Mouse (Mus musculus) spleen, adult 2 months (tissue): ENCODE measurements around the gene Ezh1. TPM values are rescaled to one million over a fixed set of nuclear protein-coding genes. Genes with fewer than 3 reads are reported as not detected.

Experiments used
- DNase-seq, 2 experiments: peaks; one replicate each; pipeline versions ENCODE4 v3.0.0 to v3.0.0-alpha.2; 2012 to 2021; ENCODE audit warnings: low spot score in 2 of 2, low read depth in 1 of 2
- H3K27ac ChIP-seq: fragments of 200-500 bp; 2 replicates; pipeline ENCODE4 v1.5.1; 2012; ENCODE audit warnings: low read length, inconsistent platforms; ENCODE audit not compliant: insufficient read depth
- H3K27me3 ChIP-seq: fragments of 200-500 bp; 2 replicates; pipeline ENCODE4 v1.6.1; 2012; ENCODE audit warnings: mild to moderate bottlenecking, moderate library complexity, low read length, inconsistent platforms; ENCODE audit not compliant: control insufficient read depth, insufficient read depth
- H3K36me3 ChIP-seq: fragments of 200-500 bp; 2 replicates; pipeline ENCODE4 v1.6.1; 2012; ENCODE audit warnings: mild to moderate bottlenecking, low read length, inconsistent platforms; ENCODE audit not compliant: control insufficient read depth, insufficient read depth
- H3K4me1 ChIP-seq: fragments of 200-500 bp; 2 replicates; pipeline ENCODE4 v1.6.1; 2011; ENCODE audit warnings: inconsistent platforms; ENCODE audit not compliant: control insufficient read depth, insufficient read depth, insufficient read length
- H3K4me3 ChIP-seq: fragments of 200-500 bp; 2 replicates; pipeline ENCODE4 v1.5.1; 2011; ENCODE audit warnings: mild to moderate bottlenecking, inconsistent platforms; ENCODE audit not compliant: insufficient read depth, insufficient read length; ENCODE audit errors: extremely low read depth
- CTCF ChIP-seq: fragments of 200-500 bp; IDR thresholded peaks from 2 replicates; pipeline ENCODE4 v1.5.1; 2011; ENCODE audit warnings: mild to moderate bottlenecking, inconsistent platforms; ENCODE audit not compliant: insufficient read depth, insufficient read length, insufficient replicate concordance; ENCODE audit errors: extremely low read depth
- POLR2A ChIP-seq: fragments of 200-500 bp; IDR thresholded peaks from 2 replicates; pipeline ENCODE4 v1.6.1; 2011; ENCODE audit warnings: low read depth, low read length, inconsistent platforms
- WGBS: fragments of 180-500 bp; shearing (Covaris S2); methylation state at CpG from one replicate; pipeline ENCODE4 v1.1.7; 2018; 5-methylcytosine and 5-hydroxymethylcytosine counted together
- polyA plus RNA-seq: library from polyadenylated mRNA; depleted of rRNA; stranded (reverse); fragments of >200 nt; gene quantifications from 2 replicates; pipeline ENCODE4 v1.2.3, GENCODE M21; 2012

The Ezh1 gene
- polyA plus RNA-seq, 1 experiment: 30.9 TPM

DNA sequence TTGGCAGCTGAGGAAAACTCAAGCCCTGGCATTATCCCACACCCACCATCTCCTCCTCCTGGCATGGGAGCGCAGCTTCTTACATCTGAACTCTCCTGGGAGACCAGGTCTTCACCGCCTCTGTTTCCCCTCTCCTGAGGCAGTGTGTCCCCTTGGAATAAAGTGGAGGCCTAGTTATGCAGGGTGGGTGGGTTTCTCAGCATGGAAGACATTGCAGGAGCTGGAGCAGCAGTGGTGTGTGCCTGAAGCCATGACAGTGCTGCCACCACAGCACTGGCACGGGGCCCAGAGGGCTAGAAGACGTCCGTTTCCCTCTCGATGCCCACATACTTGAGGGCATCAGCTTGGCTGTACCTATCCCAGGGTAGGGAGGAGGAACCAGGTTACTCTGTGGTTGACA, 33.6 kb downstream of the Ezh1 start:
- H3K36me3 ChIP-seq: peaks cover 7% of the 10 kb centered on the region
- no peaks in the 10 kb centered on the region for H3K4me1 ChIP-seq
- H3K27me3 ChIP-seq: no peaks in the 10 kb centered on the region
- WGBS: 86% methylated on average over 6 of the region's 6 CpGs
- no peak overlapping the region for H3K27ac ChIP-seq
- no peak overlapping the region for H3K4me3 ChIP-seq
- TF ChIP-seq CTCF (no peak), POLR2A (no peak)
- DNase-seq: no peak

DNA sequence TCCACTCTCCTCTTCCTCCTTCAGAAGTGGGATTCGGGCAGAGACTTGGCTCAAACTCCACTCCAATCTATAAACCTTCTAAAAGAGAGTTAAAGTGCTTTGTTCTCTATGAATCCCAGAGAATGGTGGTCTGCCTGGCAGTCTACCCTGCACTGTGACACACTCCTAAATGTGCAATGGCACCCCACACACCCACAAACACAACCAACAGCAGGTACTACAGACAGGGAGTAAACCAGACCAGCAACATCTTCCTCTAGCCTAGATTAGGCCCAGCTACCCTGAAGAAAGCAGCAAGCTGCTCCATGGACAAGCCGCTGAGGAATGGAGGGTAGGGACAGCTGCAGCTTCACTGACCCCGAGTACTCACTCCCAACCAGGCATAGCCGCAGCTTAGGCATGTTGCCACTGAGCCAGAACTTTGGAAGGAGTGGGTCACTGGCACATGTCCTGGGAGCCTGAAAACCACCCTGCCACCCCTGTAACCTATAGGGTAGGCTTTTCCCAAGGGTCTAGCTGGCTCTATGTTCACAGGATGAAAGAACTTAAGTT, 34.3 kb downstream of the Ezh1 start:
- 84% methylated on average over 4 of the region's 4 CpGs for WGBS
- Histone ChIP-seq H3K4me3 (no peak overlapping the region), H3K27me3 (no peaks in the 10 kb centered on the region), H3K27ac (no peak overlapping the region), H3K36me3 (peaks cover 7% of the 10 kb centered on the region), H3K4me1 (no peaks in the 10 kb centered on the region)
- TF ChIP-seq CTCF (no peak), POLR2A (no peak)
- no peak for DNase-seq

DNA sequence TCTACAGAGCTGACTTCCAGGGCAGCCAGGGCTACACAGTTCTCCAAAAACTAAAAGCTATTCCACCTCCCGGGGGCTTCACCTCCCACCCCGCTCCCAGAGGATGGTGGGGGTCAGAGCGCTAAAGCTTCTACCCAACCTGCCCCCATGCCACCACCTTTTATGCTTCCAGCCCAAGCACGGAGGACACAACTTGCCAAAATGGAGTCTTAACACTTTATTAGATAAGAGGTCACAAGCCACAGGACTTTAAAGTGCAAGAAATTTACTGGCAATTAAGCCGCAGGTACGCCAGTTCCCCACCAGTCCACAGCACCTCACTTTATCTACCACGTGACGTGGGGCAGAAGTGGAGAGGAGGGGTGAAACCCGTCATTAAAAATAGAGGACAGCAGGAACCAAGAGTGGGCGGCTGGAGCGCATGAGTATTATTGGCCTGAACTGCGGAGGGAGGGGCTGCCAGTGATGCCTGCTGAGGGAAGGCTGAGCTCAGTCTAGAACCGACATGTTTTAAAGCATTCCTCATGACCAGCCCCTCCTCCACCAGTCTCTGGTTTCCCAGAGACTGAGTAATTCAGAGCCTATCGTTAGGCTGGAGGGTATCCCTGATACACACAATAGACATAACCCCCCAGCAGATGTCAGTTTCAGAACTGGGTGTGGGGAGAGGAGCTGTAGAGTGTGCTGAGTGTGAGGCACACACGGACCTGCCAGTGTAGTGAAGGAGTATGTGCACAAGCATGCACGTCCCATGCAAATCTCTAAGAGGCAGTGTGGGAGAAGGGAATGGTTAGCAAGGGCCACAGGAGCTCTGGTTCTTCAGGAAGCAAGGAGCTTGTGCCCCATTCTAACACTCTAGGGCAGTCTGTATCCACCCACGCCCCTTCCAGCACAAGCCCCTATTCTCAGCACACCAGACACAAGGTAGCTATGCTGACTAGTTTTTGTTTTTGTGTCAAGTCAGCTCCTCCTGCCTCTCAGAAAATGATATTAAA, 35.1 kb downstream of the Ezh1 start:
- TF ChIP-seq POLR2A: no peak
- TF ChIP-seq CTCF: no peak
- WGBS: 80% methylated on average over 17 of the region's 17 CpGs
- H3K4me3 ChIP-seq: no peak overlapping the region
- H3K27ac ChIP-seq: 0 out of 2 replicates have a peak overlapping the region, but pooled peaks have one; percentile 21
- H3K27me3 ChIP-seq: no peaks in the 10 kb centered on the region
- H3K36me3 ChIP-seq: peaks cover 5% of the 10 kb centered on the region; the same call in 1 of the 2 replicates
- H3K4me1 ChIP-seq: no peaks in the 10 kb centered on the region
- no peak for DNase-seq

DNA sequence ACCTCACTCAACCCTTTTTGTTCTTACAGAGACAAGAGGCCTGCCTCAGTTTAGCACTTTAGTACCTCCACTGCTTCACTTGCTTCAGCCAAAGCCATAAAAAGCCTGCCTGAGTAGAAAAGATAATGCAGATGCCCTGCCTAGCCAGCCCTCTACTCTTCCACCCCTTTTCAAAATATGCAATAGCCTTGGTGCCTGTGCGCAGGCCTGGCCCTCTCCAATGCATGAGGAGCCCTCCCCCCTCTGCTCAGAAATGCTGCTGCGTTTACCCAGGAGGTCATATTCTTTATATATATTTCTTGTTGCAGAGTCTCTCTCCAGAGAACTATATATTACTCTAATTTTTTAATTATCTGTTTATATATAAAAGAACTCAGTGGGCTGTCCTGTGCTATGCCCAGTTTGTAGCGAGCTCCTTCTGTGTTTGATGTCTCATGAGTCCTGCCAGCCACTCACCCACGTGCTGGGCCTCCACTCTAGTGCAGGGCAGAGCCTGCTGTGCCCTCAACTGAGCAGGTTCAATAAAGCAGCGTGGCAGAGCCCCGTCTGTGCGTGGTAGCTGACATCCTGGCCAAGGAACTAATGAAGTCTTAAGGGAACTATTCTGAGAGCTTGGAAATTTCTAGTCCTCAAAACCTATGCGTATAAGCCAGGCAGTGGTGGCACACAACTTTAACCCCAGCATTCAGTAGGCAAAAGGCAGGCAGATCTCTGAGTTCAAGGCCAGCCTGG, 35.9 kb downstream of the Ezh1 start:
- Histone ChIP-seq H3K4me3 (no peak overlapping the region), H3K4me1 (no peaks in the 10 kb centered on the region), H3K27me3 (no peaks in the 10 kb centered on the region), H3K36me3 (peaks cover 5% of the 10 kb centered on the region; the same call in 1 of the 2 replicates), H3K27ac (peak overlapping the region; percentile 23; the same call in 1 of the 2 replicates)
- WGBS: 68% methylated on average over 8 of the region's 8 CpGs
- no peak for DNase-seq
- TF ChIP-seq CTCF: no peak
- TF ChIP-seq POLR2A: no peak

DNA sequence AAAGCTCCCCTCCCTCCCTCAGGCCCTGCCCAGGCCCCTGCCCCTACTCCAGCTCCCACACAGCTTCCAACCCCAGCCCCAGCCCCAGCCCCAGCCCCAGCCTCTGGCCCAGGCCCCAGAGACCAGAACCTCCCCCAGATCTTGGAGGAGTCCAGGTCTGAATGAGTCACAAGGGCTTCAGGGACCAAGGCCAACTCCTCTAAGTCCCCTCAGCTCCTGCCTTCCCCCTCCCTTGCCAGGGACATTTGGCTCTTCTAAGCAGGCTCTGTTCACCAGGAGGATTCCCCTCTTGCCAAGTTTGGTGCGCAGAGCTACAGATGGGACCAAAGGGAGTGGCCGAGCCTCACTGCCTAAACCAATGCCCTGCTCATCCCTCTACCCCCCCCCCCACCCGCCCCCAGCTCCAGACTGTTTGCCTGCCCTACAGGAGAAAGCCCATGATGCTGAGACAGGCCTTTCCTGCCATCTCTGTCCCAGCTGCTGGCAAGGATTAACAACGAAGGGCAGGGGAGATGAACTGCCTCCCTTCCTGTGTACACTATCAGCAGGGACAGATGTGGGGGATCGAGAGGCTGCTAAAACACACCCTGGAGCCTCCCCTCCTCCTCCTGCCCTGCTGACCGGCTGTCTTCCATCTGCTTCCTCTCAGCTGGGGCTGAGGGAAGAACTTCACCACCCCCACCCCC, 36.6 kb downstream of the Ezh1 start:
- Histone ChIP-seq H3K27me3 (no peaks in the 10 kb centered on the region), H3K36me3 (peaks cover 3% of the 10 kb centered on the region; the same call in 1 of the 2 replicates), H3K27ac (peak overlapping the region; percentile 23; the same call in 1 of the 2 replicates), H3K4me1 (no peaks in the 10 kb centered on the region), H3K4me3 (no peak overlapping the region)
- no peak for TF ChIP-seq POLR2A
- WGBS: 41% methylated on average over 6 of the region's 6 CpGs
- DNase-seq: no peak

DNA sequence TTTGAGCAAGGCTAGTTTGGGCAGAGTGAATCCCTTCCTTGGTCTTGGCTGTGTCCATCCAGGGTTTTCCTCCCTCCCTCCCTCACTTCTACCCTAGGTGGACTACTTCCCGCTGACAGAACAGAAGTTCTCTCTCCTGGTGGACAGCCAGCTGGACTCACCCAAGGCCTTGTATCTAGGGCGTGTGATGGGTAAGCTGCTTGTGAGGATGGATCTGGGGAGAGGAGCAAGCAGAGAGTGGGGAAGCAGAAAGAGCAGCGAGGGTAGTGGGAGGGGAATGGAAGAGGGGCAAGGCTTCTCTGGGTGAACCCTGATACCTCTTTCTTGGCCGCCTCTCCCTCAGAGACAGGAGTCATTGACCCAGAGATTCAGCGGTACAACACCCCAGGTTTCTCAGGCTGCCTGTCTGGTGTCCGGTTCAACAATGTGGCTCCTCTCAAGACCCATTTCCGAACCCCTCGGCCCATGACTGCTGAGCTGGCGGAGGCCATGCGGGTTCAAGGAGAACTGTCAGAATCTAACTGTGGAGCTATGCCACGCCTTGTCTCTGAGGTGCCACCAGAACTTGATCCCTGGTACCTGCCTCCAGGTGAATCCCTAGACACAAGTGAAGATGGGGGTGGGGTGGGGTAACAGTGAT, 38.0 kb downstream of the Ezh1 start:
- Histone ChIP-seq H3K36me3 (peaks cover 1% of the 10 kb centered on the region; the same call in 1 of the 2 replicates), H3K27me3 (no peaks in the 10 kb centered on the region), H3K4me3 (no peak overlapping the region), H3K27ac (no peak overlapping the region), H3K4me1 (no peaks in the 10 kb centered on the region)
- DNase-seq: no peak
- no peak for TF ChIP-seq POLR2A
- no peak for TF ChIP-seq CTCF
- 89% methylated on average over 11 of the region's 11 CpGs for WGBS
